Mouse (Mus musculus) c-Kit-positive CD71-positive TER-119-positive erythroid progenitor cells, embryonic 14.5 days (primary cell): ENCODE measurements at regions not wholly inside any gene's neighbourhood (a gene's known extent, or its start where the extent isn't known, plus 50 kb on each side); places are given as distances from the start of the nearest gene placed in this dataset.

Experiments used
- DNase-seq: peaks from one replicate; pipeline ENCODE4 v3.0.0-alpha.2; 2013; ENCODE audit warnings: low spot score

- no peak for DNase-seq
These were observed 235.4 kb downstream of the Bcor start for GRCm38 (mm10) chrX:11924639-11925302.

DNA sequence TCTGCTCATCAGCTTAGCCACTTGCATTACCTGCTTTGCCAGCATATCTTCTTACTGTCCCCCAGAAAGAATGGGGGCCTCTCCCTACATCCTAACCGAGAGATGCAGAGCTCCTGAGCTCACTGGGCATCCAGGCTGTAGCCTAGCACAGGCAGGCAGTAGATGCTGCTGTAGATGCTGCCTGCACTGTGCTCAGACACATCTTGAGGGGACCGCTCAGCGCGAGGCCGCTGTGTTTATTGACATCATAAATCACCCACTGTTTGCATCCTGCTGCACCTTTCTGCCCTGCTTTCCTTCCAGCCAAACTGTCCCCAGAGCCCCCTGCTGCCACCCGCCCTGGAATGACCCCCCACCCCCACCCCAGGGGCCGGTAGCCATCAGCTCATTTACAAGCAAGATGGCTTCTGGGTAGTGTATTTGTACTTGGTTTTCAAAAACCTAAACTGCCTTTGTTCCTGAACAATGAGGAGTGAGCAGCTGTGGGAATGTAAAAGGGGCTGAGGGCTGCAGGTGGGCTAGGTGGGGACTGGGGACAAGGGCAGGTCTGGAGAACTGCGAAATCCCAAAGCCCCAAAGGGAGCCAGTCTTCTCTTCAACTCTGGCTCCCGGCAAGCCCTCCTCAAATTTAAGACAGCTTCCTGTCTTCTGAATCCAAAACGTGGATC is 233.2 kb downstream of the Bcor start:
- DNase-seq = no peak

- DNase-seq = no peak
These were observed 230.7 kb downstream of the Bcor start for GRCm38 (mm10) chrX:11929448-11929847.

DNA sequence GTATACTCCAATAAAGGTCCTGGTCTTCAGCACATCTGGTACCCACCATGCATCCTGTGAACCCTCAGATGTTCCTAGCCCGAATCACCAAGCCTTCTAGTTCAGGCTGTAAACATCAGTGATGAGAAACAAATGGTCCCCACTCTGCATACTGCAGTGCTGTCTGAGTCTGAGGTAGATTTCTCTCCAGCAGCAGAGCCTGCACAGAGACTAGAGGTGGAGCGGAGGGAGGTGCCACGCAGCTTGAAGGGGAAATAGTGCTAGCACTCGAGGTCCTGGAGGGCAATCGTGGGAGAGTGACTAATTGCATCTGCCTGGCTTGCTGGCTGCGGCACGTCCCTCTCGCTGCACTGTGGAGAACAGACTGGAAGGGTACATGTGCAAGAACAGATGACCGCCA is 228.7 kb downstream of the Bcor start:
- DNase-seq = no peak

GRCm38 (mm10) chrX:11935337-11935736 is 224.8 kb downstream of the Bcor start:
- DNase-seq = no peak

DNA sequence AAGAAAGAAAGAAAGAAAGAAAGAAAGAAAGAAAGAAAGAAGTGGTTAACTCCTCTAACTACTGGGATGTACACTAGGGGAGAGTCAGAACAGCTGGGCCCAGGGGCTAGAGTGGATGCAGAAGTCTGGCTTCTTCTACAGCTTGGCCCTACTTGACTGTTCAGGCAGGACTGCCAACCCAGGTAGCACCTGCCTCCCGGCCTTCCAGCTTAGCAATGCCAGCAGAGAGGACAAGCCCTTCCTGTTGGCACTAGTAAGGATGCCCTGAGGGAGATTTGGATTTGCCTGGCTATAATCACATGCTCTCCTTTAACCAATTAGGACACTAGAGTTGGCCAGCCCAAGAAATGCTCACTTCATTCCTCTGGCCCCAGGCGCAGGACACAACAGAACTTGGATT is 219.9 kb downstream of the Bcor start:
- no peak for DNase-seq

DNA sequence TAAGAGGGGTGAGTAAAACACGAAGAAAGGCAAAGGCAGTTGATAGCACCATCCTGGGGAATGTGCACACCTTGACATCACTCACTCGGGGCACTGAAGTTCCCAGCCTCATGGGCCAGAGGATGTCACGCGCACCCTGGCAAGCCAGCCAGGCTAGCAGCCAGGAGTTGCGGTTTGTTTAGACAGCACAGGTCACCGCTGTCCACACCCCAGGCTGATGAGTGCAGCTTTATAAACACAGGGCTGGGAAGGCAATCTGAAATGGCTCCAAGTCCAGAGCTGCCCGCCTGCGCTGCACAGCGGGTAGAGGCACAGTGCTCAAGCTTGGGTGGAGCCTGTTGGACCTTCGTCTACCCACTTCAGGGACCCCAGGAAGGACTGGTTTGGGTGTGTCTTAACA is 216.8 kb downstream of the Bcor start:
- DNase-seq = no peak

DNA sequence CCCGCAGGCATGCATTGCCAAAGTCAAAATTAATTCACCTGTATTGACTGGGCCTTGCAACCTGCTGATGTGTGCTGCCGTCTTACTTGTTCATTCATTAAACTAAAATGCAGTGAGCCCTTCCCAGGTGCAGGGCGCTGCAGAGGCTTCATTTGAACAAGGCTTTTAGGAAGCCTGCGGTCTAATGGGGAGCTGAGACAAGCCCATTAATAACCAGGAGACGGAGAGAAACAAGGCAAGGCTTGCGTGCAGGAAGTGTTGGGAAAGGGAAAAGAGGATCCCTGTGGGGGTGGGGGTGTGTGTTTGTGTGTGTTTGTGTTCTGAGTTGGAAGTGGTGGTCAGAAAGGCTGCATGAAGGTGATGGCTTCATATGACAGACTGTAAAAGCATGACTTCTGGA is 215.6 kb downstream of the Bcor start:
- no peak for DNase-seq

GRCm38 (mm10) chrX:11945280-11945679 is 214.9 kb downstream of the Bcor start:
- DNase-seq = no peak

GRCm38 (mm10) chrX:11952193-11952592 is 208.0 kb downstream of the Bcor start:
- DNase-seq = no peak

DNA sequence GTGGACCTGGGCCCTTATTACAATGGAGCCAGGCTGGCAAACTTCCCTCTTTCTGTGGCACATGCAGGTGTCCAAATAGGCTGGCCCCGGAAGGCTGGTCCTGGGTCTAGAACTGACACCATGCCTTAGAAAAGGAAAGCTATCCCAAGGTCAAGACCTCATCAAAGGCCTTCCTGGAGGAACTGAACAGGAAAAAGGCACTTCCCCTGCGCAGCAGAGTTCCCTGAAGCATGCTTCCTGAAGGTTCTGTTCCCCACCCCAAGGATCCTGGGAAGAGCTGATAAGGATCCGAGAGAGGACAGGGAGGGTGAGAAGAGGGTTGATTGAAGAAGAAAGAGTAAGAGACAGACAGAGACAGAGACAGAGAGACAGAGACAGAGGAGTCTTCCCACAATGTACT is 204.0 kb downstream of the Bcor start:
- DNase-seq = no peak

- DNase-seq = no peak
These were observed 203.1 kb downstream of the Bcor start for GRCm38 (mm10) chrX:11957011-11957410.

- no peak for DNase-seq
These were observed 200.1 kb downstream of the Bcor start for GRCm38 (mm10) chrX:11959871-11960552.

DNA sequence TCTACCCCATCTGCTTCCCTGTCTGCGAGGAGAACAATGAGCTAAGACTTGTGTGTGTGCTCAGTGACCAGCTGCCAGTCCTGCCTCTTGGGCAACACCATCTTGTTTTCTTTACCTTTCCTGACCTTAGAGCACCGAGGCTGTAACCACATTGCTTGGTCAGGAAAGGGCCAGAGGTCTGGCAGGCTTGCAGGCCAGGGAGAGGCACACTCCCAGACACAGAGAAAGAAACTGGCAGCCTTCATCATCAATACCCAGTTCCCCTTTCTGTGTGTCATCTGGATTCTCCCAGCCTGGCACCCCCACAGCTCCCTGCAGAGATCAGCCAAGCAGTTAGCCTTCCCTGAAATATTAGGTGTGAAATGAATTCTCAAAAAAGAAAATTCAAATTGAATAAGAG is 198.8 kb downstream of the Bcor start:
- no peak for DNase-seq

GRCm38 (mm10) chrX:11964428-11964827 is 195.7 kb downstream of the Bcor start:
- DNase-seq = no peak

GRCm38 (mm10) chrX:11978679-11979078 is 181.5 kb downstream of the Bcor start:
- DNase-seq = no peak

- no peak for DNase-seq
These were observed 176.9 kb downstream of the Bcor start for GRCm38 (mm10) chrX:11983276-11983675.
